Mouse (Mus musculus): Measurements from ENCODE around the gene Myo5a.

Gene Myo5a

DNA sequence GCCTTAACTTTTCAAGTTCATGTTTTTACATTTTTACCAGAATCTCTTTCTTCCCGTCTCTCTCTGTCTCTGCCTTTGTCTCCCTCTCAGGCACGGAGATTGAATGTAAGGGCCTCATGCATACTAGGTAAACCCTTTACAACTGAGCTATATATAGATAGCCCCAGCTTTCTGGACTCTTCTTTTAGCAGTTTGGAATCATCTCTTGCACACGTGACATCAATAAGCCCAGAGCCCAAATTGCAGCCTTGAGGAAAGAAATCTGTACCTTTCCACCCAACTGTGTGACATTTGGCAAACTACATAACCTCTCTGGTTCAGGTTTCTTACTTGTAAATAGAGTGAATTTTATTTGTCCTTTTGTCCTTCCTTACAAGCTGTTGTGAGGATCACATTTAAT lies 1.5 kb downstream of the Myo5a start:
- WGBS = 22% methylated on average over 3 of the region's 3 CpGs

DNA sequence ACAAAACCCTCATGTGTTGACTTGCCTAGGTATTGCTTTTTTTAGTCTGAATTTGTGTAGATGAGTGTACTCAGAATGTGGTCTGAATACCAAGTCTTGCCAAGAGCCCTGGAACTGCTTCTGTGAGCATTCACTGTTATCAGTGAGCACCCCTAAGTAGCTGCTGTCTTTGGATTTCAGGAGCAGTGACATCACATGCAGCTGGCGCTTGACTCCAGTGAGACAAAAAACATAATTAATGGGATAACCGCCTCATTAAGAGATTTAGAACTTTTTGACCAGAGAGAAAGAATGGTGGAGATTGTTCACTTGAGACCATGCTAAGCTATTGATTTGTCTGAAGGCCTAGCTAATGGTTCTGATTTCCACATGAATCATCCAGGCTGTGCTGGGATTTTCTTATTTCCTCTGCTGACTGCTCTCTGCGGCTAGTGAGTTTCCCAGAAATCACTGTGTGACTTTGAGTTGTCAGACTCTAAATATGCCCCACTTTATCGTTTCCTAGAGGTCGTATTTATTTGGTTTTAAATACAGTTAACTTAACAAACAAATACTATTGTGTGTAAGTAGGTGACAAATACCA lies 14.5 kb downstream of the Myo5a start:
- 33% methylated on average over 5 of the region's 5 CpGs for WGBS

GRCm38 (mm10) chr9:75087823-75088222 lies 17.0 kb downstream of the Myo5a start:
- 27% methylated on average over 2 of the region's 2 CpGs for WGBS

DNA sequence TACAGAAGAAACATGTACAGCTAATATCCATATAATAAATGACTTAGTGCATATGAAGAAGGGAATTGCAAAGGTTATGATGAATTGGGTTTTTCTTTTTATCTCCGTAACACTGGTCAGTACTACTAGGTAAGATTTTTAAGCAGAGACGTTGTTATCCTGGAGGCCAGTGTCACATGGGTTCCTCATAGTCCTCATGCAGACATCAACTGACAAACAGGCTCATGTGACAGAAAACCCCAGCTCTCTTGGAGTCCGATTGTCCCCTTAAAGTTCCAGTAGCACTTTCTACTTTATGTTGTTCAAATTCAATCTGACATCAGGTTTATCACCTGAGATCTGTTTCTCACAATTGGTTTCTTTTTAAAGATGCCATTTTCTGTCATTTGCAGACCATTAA lies 18.5 kb downstream of the Myo5a start:
- 60% methylated on average over 3 of the region's 3 CpGs for WGBS

DNA sequence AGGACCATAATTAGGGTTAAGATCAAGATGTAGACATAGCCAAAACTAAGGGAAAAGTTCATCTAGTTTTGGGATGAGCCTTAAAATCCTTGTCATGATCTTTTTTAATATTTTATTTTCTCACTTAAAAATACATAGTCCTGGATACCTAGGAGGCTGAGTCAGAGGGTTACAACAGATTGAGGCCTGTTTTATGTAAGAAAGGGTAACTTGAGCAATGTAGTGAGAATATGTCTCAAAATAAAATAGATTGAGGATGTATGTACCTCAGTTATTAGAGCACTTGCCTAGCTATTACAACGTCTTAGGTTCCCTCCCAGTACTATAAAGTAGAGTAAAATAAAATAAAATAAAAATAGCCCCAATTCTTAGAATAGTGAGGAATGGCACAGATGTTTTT lies 21.3 kb downstream of the Myo5a start:
- 41% methylated on average over 1 of the region's 1 CpGs for WGBS

DNA sequence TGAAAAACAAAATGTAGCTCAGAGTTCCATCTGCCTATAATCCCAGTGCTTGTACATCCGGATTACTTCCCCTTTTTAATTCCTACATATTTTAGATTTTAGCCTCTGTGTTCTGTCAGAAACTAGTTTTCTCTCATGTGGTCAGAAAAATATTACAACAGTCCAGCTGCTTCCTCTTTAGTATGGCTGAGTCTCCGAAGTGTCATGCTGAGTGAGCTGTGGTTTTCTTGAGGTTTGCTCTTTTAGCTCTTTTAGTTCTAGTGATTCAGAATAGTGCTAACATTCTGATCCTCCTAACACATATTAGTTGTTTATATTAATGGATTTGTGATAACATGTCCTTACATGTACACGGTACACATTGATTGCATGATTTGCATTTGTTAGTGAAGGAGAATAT lies 23.9 kb downstream of the Myo5a start:
- 55% methylated on average over 3 of the region's 3 CpGs for WGBS

- 93% methylated on average over 9 of the region's 9 CpGs for WGBS
Observed at GRCm38 (mm10) chr9:75098937-75099336, 28.1 kb downstream of the Myo5a start.

DNA sequence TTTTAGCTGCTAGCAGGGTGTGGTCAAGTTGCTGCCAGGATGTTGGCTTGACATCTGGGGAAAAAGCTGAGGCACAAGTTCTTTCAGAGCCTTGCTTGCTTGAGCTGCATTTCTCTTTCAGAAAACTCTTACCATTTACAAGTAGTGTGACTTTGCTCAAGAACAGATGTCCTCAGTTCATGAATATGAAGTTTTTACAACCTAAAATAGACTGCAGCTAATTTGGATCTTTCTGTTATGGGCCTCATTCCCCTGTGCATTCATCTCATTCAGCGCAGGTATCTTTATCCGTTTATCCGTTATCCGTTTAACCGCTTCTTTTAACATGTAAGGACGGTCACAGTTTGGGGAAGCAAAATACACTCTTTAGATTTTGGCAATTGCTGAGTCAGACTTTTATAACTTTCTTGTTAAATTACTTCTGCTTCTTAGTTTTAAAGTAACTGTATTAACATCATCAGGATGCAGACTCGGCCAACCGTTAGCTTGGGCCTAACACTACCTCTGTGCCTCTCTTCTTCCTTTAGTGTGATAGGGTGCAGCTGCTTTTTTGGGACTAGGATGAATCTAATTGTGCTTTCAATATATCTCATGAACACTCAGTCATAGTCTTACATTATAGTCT lies 29.5 kb downstream of the Myo5a start:
- WGBS = 50% methylated on average over 8 of the region's 8 CpGs

GRCm38 (mm10) chr9:75116571-75117177 lies 45.9 kb downstream of the Myo5a start:
- 89% methylated on average over 2 of the region's 2 CpGs for WGBS

DNA sequence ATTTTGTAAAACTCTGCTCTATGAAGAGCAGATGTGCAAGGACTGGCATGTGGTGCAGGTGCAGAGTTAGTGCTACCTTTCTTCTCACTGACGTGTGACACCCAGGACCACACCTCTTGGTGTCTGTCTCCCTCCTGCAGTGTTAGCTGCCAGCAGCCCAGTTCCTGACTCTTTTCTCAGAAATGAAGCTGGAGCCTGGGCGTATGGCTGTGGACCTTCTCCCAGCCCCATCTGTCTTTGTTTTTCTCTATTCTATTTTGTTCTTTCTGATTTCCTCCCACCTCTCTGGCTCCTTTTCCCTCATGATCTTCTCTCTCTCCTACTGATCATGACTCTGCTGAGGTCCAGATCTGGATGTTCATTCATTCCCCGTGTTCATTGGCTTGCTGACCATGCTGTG lies 50.3 kb downstream of the Myo5a start:
- 49% methylated on average over 3 of the region's 3 CpGs for WGBS

GRCm38 (mm10) chr9:75124201-75124721 lies 53.4 kb downstream of the Myo5a start:
- 28% methylated on average over 6 of the region's 6 CpGs for WGBS

- 39% methylated on average over 2 of the region's 2 CpGs for WGBS
Observed at GRCm38 (mm10) chr9:75130553-75130952, 59.7 kb downstream of the Myo5a start.

DNA sequence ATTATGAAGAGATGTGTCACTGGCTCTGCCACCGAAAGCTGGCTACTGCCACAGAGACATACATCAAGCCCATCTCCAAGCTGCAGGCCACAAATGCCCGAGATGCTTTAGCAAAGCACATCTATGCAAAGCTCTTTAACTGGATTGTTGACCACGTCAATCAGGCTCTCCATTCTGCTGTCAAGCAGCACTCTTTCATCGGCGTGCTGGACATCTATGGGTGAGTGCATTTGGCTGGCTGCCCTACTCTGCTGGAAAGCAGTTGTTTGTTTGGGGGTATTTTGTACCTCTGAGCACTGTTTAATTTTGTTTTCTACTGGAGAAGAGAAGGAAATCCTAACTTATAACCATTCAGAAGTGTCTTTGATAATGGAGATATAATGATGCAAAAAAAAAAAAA lies 76.1 kb downstream of the Myo5a start:
- WGBS = 39% methylated on average over 5 of the region's 5 CpGs

DNA sequence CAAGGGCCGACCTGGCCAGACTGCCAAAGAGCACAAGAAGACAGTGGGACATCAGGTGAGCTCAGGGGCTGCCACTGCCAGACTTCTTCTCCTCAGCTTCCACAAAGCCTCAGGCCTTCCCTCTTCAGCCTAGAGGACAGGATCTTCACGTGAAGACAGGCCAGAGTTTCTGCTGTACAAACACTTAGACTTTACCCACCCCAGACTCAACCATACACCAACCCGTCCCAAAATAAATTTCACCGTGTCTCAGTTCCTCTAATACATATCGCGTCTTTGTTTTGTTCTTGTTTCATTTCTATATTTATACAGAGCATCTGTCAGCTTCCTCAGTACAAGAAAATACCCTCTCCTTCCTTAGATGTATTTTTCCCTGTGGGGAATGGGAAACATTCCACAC lies 89.7 kb downstream of the Myo5a start:
- 36% methylated on average over 6 of the region's 6 CpGs for WGBS

DNA sequence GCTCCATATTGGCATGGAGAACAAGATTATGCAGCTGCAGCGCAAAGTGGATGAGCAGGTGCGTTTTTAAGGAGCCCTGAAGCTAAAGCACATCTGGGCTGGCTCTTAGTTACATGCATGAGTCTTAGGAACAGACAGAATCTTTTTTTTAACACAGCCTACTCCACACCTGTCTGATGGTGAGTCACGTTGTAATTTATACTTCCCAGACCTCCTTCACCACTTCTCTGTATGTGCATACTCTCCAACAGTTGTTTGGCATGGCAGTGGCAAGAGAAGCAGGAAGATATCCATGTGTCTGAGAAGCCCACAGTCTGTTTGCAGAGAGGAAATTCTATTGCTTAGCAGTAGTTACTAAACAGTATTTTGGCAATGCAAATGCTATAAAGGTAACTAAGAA lies 100.9 kb downstream of the Myo5a start:
- WGBS = 63% methylated on average over 3 of the region's 3 CpGs

GRCm38 (mm10) chr9:75187646-75188260 lies 116.9 kb downstream of the Myo5a start:
- WGBS = 43% methylated on average over 3 of the region's 3 CpGs

GRCm38 (mm10) chr9:75193858-75194257 lies 123.0 kb downstream of the Myo5a start:
- WGBS = 46% methylated on average over 4 of the region's 4 CpGs

DNA sequence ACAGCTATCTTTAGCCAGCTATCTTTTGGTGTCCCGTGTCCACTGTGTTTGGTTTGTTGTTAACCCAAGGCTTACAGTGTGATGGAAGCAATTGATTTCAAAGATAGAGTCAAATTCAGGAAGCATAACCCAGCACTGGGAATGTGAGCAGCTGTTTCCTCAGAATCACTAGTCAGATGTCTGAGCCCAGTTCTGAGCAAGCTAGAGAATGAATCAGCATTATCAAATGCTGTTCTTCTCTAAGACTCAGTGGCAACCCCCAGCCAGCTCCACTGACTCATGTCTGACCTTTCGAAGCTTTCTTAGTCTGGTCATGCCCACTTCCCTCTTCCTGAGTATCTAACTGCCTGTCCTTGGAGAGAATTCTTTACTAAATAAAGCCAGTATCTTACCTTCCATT lies 125.5 kb downstream of the Myo5a start:
- 13% methylated on average over 2 of the region's 2 CpGs for WGBS

- 30% methylated on average over 6 of the region's 6 CpGs for WGBS
Observed at GRCm38 (mm10) chr9:75197297-75197696, 126.5 kb downstream of the Myo5a start.

DNA sequence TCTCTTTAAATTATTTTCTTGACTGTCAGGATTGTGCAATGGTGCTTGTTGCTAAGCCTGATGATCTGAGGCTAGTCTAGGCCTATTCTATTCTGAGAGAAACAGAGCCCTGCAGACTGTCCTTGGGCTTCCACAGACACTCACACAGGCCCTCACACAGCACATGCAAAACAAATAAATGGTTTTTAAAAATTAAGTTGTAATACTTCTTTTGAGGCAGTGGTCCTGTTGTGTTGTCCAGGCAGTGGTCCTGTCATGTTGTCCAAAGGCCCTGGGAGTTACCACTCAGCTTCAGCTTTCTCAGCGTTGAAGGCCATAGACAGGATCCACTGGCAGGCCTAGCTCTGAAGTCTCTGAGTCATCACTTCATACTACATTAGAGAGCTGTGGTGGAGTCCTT lies 130.7 kb downstream of the Myo5a start:
- 73% methylated on average over 1 of the region's 1 CpGs for WGBS

DNA sequence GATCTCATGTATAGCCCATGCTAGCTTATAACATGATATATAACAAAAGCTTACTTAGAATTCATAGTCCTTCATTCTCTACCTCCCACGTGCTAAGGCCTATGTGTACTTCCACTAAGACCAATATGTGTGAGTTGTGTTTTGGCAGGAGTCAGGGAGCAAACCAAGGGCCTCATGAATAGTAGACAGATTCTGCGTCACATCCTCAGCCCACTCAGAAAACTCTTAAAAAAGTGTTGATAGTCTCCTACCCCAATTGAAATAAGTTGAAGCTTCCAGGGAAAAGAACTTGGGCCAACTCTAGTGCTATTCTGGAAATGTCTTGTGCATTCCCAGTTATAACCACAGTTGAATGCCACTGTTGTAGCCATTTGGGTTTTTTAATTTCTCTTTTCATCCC lies 131.2 kb downstream of the Myo5a start:
- 55% methylated on average over 2 of the region's 2 CpGs for WGBS

GRCm38 (mm10) chr9:75209246-75209645 lies 138.4 kb downstream of the Myo5a start:
- 50% methylated on average over 1 of the region's 1 CpGs for WGBS

GRCm38 (mm10) chr9:75210269-75210668 lies 139.5 kb downstream of the Myo5a start:
- 70% methylated on average over 2 of the region's 2 CpGs for WGBS
